Mouse (Mus musculus) myocyte (in vitro differentiated cells): ENCODE measurements at regions not wholly inside any gene's neighbourhood (a gene's known extent, or its start where the extent isn't known, plus 50 kb on each side); places are given as distances from the start of the nearest gene placed in this dataset.

Experiments used
- CEBPB ChIP-seq: IDR thresholded peaks from 2 replicates; pipeline ENCODE4 v1.6.1; 2011; ENCODE audit warnings: mild to moderate bottlenecking, moderate library complexity; ENCODE audit not compliant: poor library complexity, insufficient read depth, severe bottlenecking
- E2F4 ChIP-seq: IDR thresholded peaks from one replicate; pipeline ENCODE4 v1.6.1; 2011; ENCODE audit warnings: mild to moderate bottlenecking, control low read depth, moderate library complexity; ENCODE audit not compliant: insufficient read depth
- MAX ChIP-seq: IDR thresholded peaks from one replicate; pipeline ENCODE4 v1.6.1; 2011; ENCODE audit warnings: low read depth, mild to moderate bottlenecking, control low read depth
- MYOD1 ChIP-seq, 3 experiments: IDR thresholded peaks; one replicate each; pipeline ENCODE4 v1.6.1; 2011; ENCODE audit warnings: control low read depth in 2 of 3, low read depth in 2 of 3, mild to moderate bottlenecking in 2 of 3, moderate library complexity in 1 of 3; ENCODE audit not compliant: insufficient read length in 2 of 3, control insufficient read depth in 1 of 3
- POLR2A ChIP-seq: IDR thresholded peaks from one replicate; pipeline ENCODE4 v1.6.1; 2011; ENCODE audit warnings: low read depth, mild to moderate bottlenecking, control low read depth, moderate library complexity; ENCODE audit not compliant: insufficient read length
- POLR2AphosphoS2 ChIP-seq: IDR thresholded peaks from one replicate; pipeline ENCODE4 v1.6.1; 2011; ENCODE audit warnings: low read depth, control low read depth; ENCODE audit not compliant: insufficient read length
- SRF ChIP-seq: IDR thresholded peaks from one replicate; pipeline ENCODE4 v1.6.1; 2011; ENCODE audit warnings: low read depth; ENCODE audit not compliant: control insufficient read depth, insufficient read length
- TCF12 ChIP-seq: IDR thresholded peaks from one replicate; pipeline ENCODE4 v1.6.1; 2011; ENCODE audit warnings: mild to moderate bottlenecking, control low read depth; ENCODE audit not compliant: poor library complexity, insufficient read depth, severe bottlenecking
- USF1 ChIP-seq: IDR thresholded peaks from one replicate; pipeline ENCODE4 v1.6.1; 2011; ENCODE audit warnings: low read depth, mild to moderate bottlenecking, control low read depth, moderate library complexity

- TF ChIP-seq POLR2AphosphoS2 = no peak
- no peak for TF ChIP-seq POLR2A
- no peak for TF ChIP-seq USF1
- no peak for TF ChIP-seq E2F4
- TF ChIP-seq TCF12 = no peak
- TF ChIP-seq MAX = no peak
- no peak for TF ChIP-seq CEBPB
- no peak for TF ChIP-seq SRF
- no peak for TF ChIP-seq MYOD1 (IDR thresholded peaks at IDR 0.05; ENCODE audit: control insufficient read depth in 1 of 3, insufficient read length in 2 of 3, low read depth in 2 of 3)
Observed at GRCm38 (mm10) chr11:57390826-57391225, 127.6 kb downstream of the Fam114a2 start.
